Mouse (Mus musculus) bone marrow, adult 2 months (tissue): ENCODE measurements around the gene Ppfia4. TPM values are rescaled to one million over a fixed set of nuclear protein-coding genes. Genes with fewer than 3 reads are reported as not detected.

Experiments
- H3K27ac ChIP-seq: fragments of 200-500 bp; 2 replicates; pipeline ENCODE4 v1.5.1; 2012; ENCODE audit warnings: low read depth, mild to moderate bottlenecking, control low read depth, inconsistent platforms, low read length; ENCODE audit not compliant: control insufficient read depth, poor library complexity, insufficient read depth
- H3K4me1 ChIP-seq: fragments of 200-500 bp; 2 replicates; pipeline ENCODE4 v1.6.1; 2011; ENCODE audit warnings: low read length; ENCODE audit not compliant: control insufficient read depth, insufficient read depth
- H3K4me3 ChIP-seq: fragments of 200-500 bp; replicated peaks from 2 replicates; pipeline ENCODE3; 2011; ENCODE audit warnings: mild to moderate bottlenecking, low read depth, low read length, control low read depth; ENCODE audit not compliant: control insufficient read depth
- CTCF ChIP-seq: fragments of 200-500 bp; IDR thresholded peaks from 2 replicates; pipeline ENCODE4 v1.5.1; 2011; ENCODE audit warnings: low read length, control low read depth; ENCODE audit not compliant: control insufficient read depth, insufficient read depth
- POLR2A ChIP-seq: fragments of 200-500 bp; IDR thresholded peaks from 2 replicates; pipeline ENCODE4 v1.6.1; 2011; ENCODE audit warnings: low read depth, mild to moderate bottlenecking, control low read depth, low read length, borderline replicate concordance; ENCODE audit not compliant: control insufficient read depth
- WGBS: fragments of 180-500 bp; shearing (Covaris S2); methylation state at CpG from one replicate; pipeline ENCODE4 v1.1.7; 2018; 5-methylcytosine and 5-hydroxymethylcytosine counted together
- polyA plus RNA-seq: library from polyadenylated mRNA; stranded (reverse); fragments of >200 nt; gene quantifications from 2 replicates; pipeline ENCODE4 v1.2.4, GENCODE M21; 2011; ENCODE audit warnings: low replicate concordance; ENCODE audit not compliant: missing spikeins, insufficient read depth, insufficient read length

Gene Ppfia4
- polyA plus RNA-seq, 1 experiment, result 9.3 TPM

GRCm38 (mm10) chr1:134342781-134343310 is 10.1 kb upstream of the Ppfia4 start:
- no peak overlapping the region for H3K4me3 ChIP-seq
- no peaks in the 10 kb centered on the region for H3K4me1 ChIP-seq
- 85% methylated on average over 8 of the region's 8 CpGs for WGBS
- H3K27ac ChIP-seq, result no peak overlapping the region
- no peak for TF ChIP-seq POLR2A
- TF ChIP-seq CTCF, result no peak

- no peak overlapping the region for H3K27ac ChIP-seq
- no peak overlapping the region for H3K4me3 ChIP-seq
- H3K4me1 ChIP-seq, result no peaks in the 10 kb centered on the region
- TF ChIP-seq CTCF, result no peak
- no peak for TF ChIP-seq POLR2A
- 69% methylated on average over 2 of the region's 2 CpGs for WGBS
Measured at GRCm38 (mm10) chr1:134342278-134342664, 9.5 kb upstream of the Ppfia4 start.

GRCm38 (mm10) chr1:134341641-134342277 is 9.0 kb upstream of the Ppfia4 start:
- TF ChIP-seq POLR2A, result no peak
- no peak for TF ChIP-seq CTCF
- 84% methylated on average over 5 of the region's 5 CpGs for WGBS
- H3K4me3 ChIP-seq, result no peak overlapping the region
- no peak overlapping the region for H3K27ac ChIP-seq
- no peaks in the 10 kb centered on the region for H3K4me1 ChIP-seq

GRCm38 (mm10) chr1:134339757-134340619 is 7.3 kb upstream of the Ppfia4 start:
- WGBS, result 91% methylated on average over 18 of the region's 18 CpGs
- no peak for TF ChIP-seq POLR2A
- TF ChIP-seq CTCF, result no peak
- Histone ChIP-seq H3K27ac (no peak overlapping the region), H3K4me3 (no peak overlapping the region), H3K4me1 (no peaks in the 10 kb centered on the region)

GRCm38 (mm10) chr1:134339162-134339561 is 6.4 kb upstream of the Ppfia4 start:
- 90% methylated on average over 7 of the region's 7 CpGs for WGBS
- H3K4me3 ChIP-seq, result no peak overlapping the region
- TF ChIP-seq CTCF (no peak), POLR2A (no peak)
- no peaks in the 10 kb centered on the region for H3K4me1 ChIP-seq
- H3K27ac ChIP-seq, result no peak overlapping the region

GRCm38 (mm10) chr1:134336958-134337710 is 4.4 kb upstream of the Ppfia4 start:
- H3K4me3 ChIP-seq, result no peak overlapping the region
- H3K4me1 ChIP-seq, result no peaks in the 10 kb centered on the region
- no peak overlapping the region for H3K27ac ChIP-seq
- WGBS, result 18% methylated on average over 11 of the region's 11 CpGs
- TF ChIP-seq POLR2A (no peak), CTCF (no peak)

GRCm38 (mm10) chr1:134335924-134336810 is 3.4 kb upstream of the Ppfia4 start:
- H3K27ac ChIP-seq, result no peak overlapping the region
- WGBS, result 78% methylated on average over 12 of the region's 12 CpGs
- H3K4me3 ChIP-seq, result no peak overlapping the region
- TF ChIP-seq CTCF (no peak), POLR2A (no peak)
- no peaks in the 10 kb centered on the region for H3K4me1 ChIP-seq
